Mouse (Mus musculus) heart, postnatal 0 days (tissue): Measurements from ENCODE around the gene Ugt1a10. TPM values are rescaled to one million over a fixed set of nuclear protein-coding genes. Genes with fewer than 3 reads are reported as not detected.
"Not testable (repeated sequence)": the region's sequence is repeated elsewhere in the genome, so short reads cannot be mapped to it uniquely, and the experiment has no call there.

Experiments used
- ATAC-seq: fragments of 200-750 bp; cut with Nextera tagmentation; 2 replicates; pipeline ENCODE4 v1.8.0; 2017; ENCODE audit warnings: low read depth, moderate number of reproducible peaks, moderate library complexity; ENCODE audit not compliant: insufficient read depth
- DNase-seq: peaks from one replicate; pipeline ENCODE4 v3.0.0-alpha.2; 2016; ENCODE audit warnings: low spot score
- H3K27ac ChIP-seq: fragments of 300-500 bp; sonication (generic); 2 replicates; pipeline ENCODE4 v1.5.1; 2014; ENCODE audit warnings: low read depth, mild to moderate bottlenecking
- H3K27me3 ChIP-seq: fragments of 300-500 bp; sonication (generic); 2 replicates; pipeline ENCODE4 v1.6.1; 2014; ENCODE audit warnings: low read length, mixed read lengths; ENCODE audit not compliant: control insufficient read depth, insufficient read depth
- H3K36me3 ChIP-seq: fragments of 300-500 bp; sonication (generic); replicated peaks from 2 replicates; pipeline ENCODE4 v1.6.1; 2014; ENCODE audit warnings: low read length, mixed read lengths; ENCODE audit not compliant: control insufficient read depth, insufficient read depth
- H3K4me1 ChIP-seq: fragments of 300-500 bp; sonication (generic); 2 replicates; pipeline ENCODE4 v1.6.1; 2014; ENCODE audit warnings: antibody characterized with exemption; ENCODE audit not compliant: control insufficient read depth, insufficient read depth
- H3K4me2 ChIP-seq: fragments of 300-500 bp; sonication (generic); 2 replicates; pipeline ENCODE4 v1.6.1; 2014; ENCODE audit warnings: low read depth, mild to moderate bottlenecking, low read length, moderate library complexity
- H3K4me3 ChIP-seq: fragments of 300-500 bp; sonication (generic); 2 replicates; pipeline ENCODE4 v1.5.1; 2014; ENCODE audit warnings: low read depth, low read length
- H3K9ac ChIP-seq: fragments of 300-500 bp; sonication (generic); replicated peaks from 2 replicates; pipeline ENCODE4 v1.6.1; 2014; ENCODE audit warnings: low read depth, low read length, mixed read lengths
- H3K9me3 ChIP-seq: fragments of 300-500 bp; sonication (generic); replicated peaks from 2 replicates; pipeline ENCODE4 v1.6.1; 2016; ENCODE audit warnings: low read length; ENCODE audit not compliant: control insufficient read depth
- CTCF ChIP-seq: IDR thresholded peaks from 2 replicates; pipeline ENCODE4 v1.5.1; 2016; ENCODE audit warnings: antibody characterized with exemption, control low read depth, low read depth
- EP300 ChIP-seq: IDR thresholded peaks from 2 replicates; pipeline ENCODE4 v1.6.1; 2016; ENCODE audit warnings: antibody characterized with exemption, low read depth
- WGBS: fragments of 180-500 bp; shearing (Covaris S2); extraction: QIAGEN DNeasy Blood & Tissue Kit; methylation state at CpG from one replicate; pipeline ENCODE4 v1.1.7; 2014; 5-methylcytosine and 5-hydroxymethylcytosine counted together
- polyA plus RNA-seq: library from polyadenylated mRNA; unstranded; fragments of >200 nt; fragmentation: Nextera tagmentation; extraction: Ambion mirVana; gene quantifications from 2 replicates; pipeline ENCODE4 v1.2.1, GENCODE M21; 2015
- total RNA-seq: library from RNA; depleted of rRNA; stranded (reverse); fragments of >200 nt; gene quantifications from 2 replicates; pipeline ENCODE4 v1.2.3, GENCODE M21; 2014; ENCODE audit warnings: low replicate concordance

The Ugt1a10 gene
- total and polyA plus RNA-seq, 2 experiments from 2014 or later, result not detected

- H3K4me1 ChIP-seq, H3K36me3 ChIP-seq, H3K27me3 ChIP-seq, H3K9ac ChIP-seq, H3K27ac ChIP-seq, H3K4me2 ChIP-seq, H3K4me3 ChIP-seq, H3K9me3 ChIP-seq: not testable (repeated sequence)
- WGBS, result 57% methylated on average over 4 of the region's 5 CpGs
- ATAC-seq, result peak; percentile 41; the same call in 1 of the 2 replicates
- DNase-seq, result peak; percentile 19
Observed at GRCm38 (mm10) chr1:88103697-88104468, 48.7 kb downstream of the Ugt1a10 start.

DNA sequence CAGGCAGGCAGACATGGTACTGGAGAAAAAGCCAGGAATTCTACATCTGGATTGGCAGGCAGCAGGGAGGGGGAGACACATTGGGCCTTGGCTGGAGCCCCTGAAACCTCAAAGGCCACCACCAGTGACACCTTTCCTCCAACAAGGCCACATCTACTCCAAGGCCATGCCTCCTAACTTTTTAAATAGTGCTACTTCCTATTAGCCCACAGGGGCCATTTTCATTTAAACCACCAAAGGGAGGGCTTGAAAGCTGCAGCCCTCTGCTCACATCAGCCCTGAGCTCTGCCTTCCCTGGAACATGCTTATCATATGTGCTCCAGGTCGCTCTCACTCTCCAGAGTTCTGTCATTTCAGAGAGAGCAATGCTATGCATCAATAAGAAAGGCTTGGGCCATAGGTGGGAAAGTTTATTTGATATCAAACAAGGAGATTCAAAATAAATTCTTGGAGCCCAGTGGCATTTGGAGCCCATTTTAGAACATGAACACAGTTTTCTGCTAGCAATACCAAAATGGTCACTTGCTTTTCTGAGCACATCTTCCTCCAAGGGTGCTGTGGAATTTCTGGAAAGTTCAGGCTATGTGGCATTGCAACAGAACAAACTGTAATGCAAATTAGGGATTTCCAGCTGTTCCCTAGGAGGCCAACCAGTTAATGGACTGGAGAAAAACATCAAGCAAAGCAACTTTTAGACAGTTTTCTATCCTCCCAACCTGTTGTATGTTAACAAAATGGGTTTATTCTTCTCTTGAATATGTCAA, 49.7 kb downstream of the Ugt1a10 start:
- Histone ChIP-seq H3K9me3 (no peaks in the 10 kb centered on the region), H3K27ac (no peak overlapping the region), H3K4me1 (no peaks in the 10 kb centered on the region), H3K4me2 (no peak overlapping the region), H3K36me3 (no peaks in the 10 kb centered on the region), H3K27me3 (no peaks in the 10 kb centered on the region), H3K9ac (no peak overlapping the region), H3K4me3 (no peak overlapping the region)
- DNase-seq, result no peak
- ATAC-seq, result no peak
- WGBS, result 89% methylated on average over 1 of the region's 1 CpGs
- TF ChIP-seq CTCF (no peak), EP300 (no peak)

DNA sequence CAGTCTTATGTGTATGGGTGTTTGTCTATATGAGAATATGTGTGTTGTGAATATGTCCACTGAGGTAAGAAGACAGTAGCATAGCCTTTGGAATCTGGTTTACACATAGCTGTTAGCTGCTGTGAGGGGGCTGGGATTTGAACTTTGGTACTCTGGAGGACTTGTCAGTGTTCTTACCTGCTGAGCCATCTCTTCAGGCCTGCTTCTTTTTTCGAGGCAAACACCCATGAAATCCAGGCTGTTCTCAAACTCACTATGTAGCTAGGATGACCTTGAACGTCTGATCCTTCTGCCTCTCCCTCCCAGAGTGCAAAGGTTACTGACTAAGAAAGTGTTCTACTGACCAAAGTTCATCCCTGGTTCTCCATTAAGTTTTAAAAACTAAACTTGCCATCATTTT, 50.5 kb downstream of the Ugt1a10 start:
- H3K36me3 ChIP-seq, result no peaks in the 10 kb centered on the region
- no peak overlapping the region for H3K4me3 ChIP-seq
- no peak overlapping the region for H3K9ac ChIP-seq
- H3K27me3 ChIP-seq, result no peaks in the 10 kb centered on the region
- no peak overlapping the region for H3K27ac ChIP-seq
- DNase-seq, result no peak
- no peaks in the 10 kb centered on the region for H3K4me1 ChIP-seq
- no peak for ATAC-seq
- H3K9me3 ChIP-seq, result no peaks in the 10 kb centered on the region
- H3K4me2 ChIP-seq, result no peak overlapping the region
- WGBS, result 58% methylated on average over 2 of the region's 2 CpGs
- TF ChIP-seq EP300 (no peak), CTCF (no peak)

DNA sequence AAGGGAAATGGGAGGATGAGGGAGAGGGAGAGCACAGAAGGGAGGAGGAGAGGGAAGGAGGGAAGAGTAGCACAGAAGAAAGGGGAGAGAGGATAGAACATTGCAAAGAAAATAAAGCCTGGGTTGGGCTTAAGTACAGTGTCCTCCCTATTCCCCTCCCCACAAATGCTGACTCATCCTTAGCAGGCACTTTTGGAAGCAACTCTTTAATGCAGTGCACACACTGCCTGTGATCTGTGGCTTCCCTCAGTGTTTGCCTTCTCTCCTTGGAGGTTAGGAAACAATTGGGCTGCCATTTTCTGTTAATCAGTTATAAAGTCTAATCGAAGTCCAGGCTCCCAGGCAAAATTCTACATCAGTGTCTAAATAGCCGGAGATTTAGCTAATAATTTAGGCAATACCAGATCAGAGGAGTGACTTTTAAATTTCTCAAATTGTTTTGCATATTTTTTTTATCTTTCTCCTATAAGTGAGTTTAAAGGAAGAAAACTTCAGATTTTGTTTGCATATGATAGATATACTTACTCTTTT, 53.9 kb downstream of the Ugt1a10 start:
- not testable (repeated sequence) for H3K4me2 ChIP-seq, ATAC-seq
- WGBS, result 69% methylated on average over 2 of the region's 2 CpGs

GRCm38 (mm10) chr1:88109604-88110003, 54.4 kb downstream of the Ugt1a10 start:
- H3K9ac ChIP-seq, H3K4me2 ChIP-seq, ATAC-seq, H3K27ac ChIP-seq, DNase-seq, H3K27me3 ChIP-seq, H3K4me3 ChIP-seq, H3K4me1 ChIP-seq, H3K9me3 ChIP-seq, H3K36me3 ChIP-seq: not testable (repeated sequence)
- 73% methylated on average over 2 of the region's 2 CpGs for WGBS

More for the DNA sequence above, 53.9 kb downstream of the Ugt1a10 start:
- H3K4me3 ChIP-seq, H3K9ac ChIP-seq, H3K9me3 ChIP-seq, DNase-seq, H3K27me3 ChIP-seq, H3K27ac ChIP-seq, H3K4me1 ChIP-seq, H3K36me3 ChIP-seq: not testable (repeated sequence)

GRCm38 (mm10) chr1:88112769-88113168, 57.6 kb downstream of the Ugt1a10 start:
- DNase-seq, H3K4me1 ChIP-seq, H3K9me3 ChIP-seq, H3K4me3 ChIP-seq, H3K9ac ChIP-seq, H3K27ac ChIP-seq, ATAC-seq, H3K27me3 ChIP-seq, H3K4me2 ChIP-seq, H3K36me3 ChIP-seq: not testable (repeated sequence)
- 80% methylated on average over 6 of the region's 6 CpGs for WGBS
